Mouse (Mus musculus) midbrain, embryonic 11.5 days (tissue): ENCODE measurements around the gene Btg2. TPM values are rescaled to one million over a fixed set of nuclear protein-coding genes. Genes with fewer than 3 reads are reported as not detected.

Experiments used
- ATAC-seq: fragments of 200-750 bp; cut with Nextera tagmentation; 2 replicates; pipeline ENCODE4 v1.8.0; 2017; ENCODE audit warnings: moderate TSS enrichment, moderate library complexity; ENCODE audit not compliant: low FRiP score
- DNase-seq: peaks from one replicate; pipeline ENCODE4 v3.0.0; 2015; ENCODE audit warnings: low spot score; ENCODE audit errors: missing footprints
- H3K27ac ChIP-seq: fragments of 300-500 bp; sonication (generic); 2 replicates; pipeline ENCODE4 v1.5.1; 2014; ENCODE audit warnings: low read depth, low read length
- H3K27me3 ChIP-seq: fragments of 300-500 bp; sonication (generic); 2 replicates; pipeline ENCODE4 v1.6.1; 2014; ENCODE audit warnings: mild to moderate bottlenecking, low read length, moderate library complexity, mixed read lengths; ENCODE audit not compliant: control insufficient read depth, insufficient read depth
- H3K36me3 ChIP-seq: fragments of 300-500 bp; sonication (generic); 2 replicates; pipeline ENCODE4 v1.6.1; 2014; ENCODE audit warnings: mild to moderate bottlenecking, low read length, moderate library complexity, mixed read lengths; ENCODE audit not compliant: control insufficient read depth, insufficient read depth
- H3K4me1 ChIP-seq: fragments of 300-500 bp; sonication (generic); 2 replicates; pipeline ENCODE4 v1.6.1; 2014; ENCODE audit warnings: low read length; ENCODE audit not compliant: control insufficient read depth, insufficient read depth
- H3K4me2 ChIP-seq: fragments of 300-500 bp; sonication (generic); 2 replicates; pipeline ENCODE4 v1.6.1; 2014; ENCODE audit warnings: mild to moderate bottlenecking, moderate library complexity
- H3K4me3 ChIP-seq: fragments of 300-500 bp; sonication (generic); 2 replicates; pipeline ENCODE4 v1.5.1; 2014; ENCODE audit warnings: low read depth, low read length
- H3K9ac ChIP-seq: fragments of 300-500 bp; sonication (generic); 2 replicates; pipeline ENCODE4 v1.6.1; 2014; ENCODE audit warnings: low read length
- H3K9me3 ChIP-seq: fragments of 300-500 bp; sonication (generic); 2 replicates; pipeline ENCODE4 v1.6.1; 2016; ENCODE audit warnings: low read length; ENCODE audit not compliant: control insufficient read depth
- WGBS: fragments of 180-500 bp; shearing (Covaris S2); extraction: QIAGEN DNeasy Blood & Tissue Kit; methylation state at CpG from one replicate; pipeline ENCODE4 v1.1.7; 2014; 5-methylcytosine and 5-hydroxymethylcytosine counted together
- polyA plus RNA-seq: library from polyadenylated mRNA; unstranded; fragments of >200 nt; fragmentation: Nextera tagmentation; extraction: Ambion mirVana; gene quantifications from 2 replicates; pipeline ENCODE4 v1.2.1, GENCODE M21; 2014

Btg2 gene
- polyA plus RNA-seq, 1 experiment from 2014 or later = 153 TPM

GRCm38 (mm10) chr1:134028161-134028846 is 50.6 kb downstream of the Btg2 start:
- 89% methylated on average over 14 of the region's 14 CpGs for WGBS

GRCm38 (mm10) chr1:134026741-134027140 is 52.2 kb downstream of the Btg2 start:
- no peak overlapping the region for H3K4me2 ChIP-seq
- ATAC-seq (no peak), DNase-seq (no peak)
- H3K4me1 ChIP-seq = no peaks in the 10 kb centered on the region
- H3K36me3 ChIP-seq = no peaks in the 10 kb centered on the region
- no peaks in the 10 kb centered on the region for H3K27me3 ChIP-seq
- no peaks in the 10 kb centered on the region for H3K9me3 ChIP-seq
- H3K27ac ChIP-seq = no peak overlapping the region
- H3K9ac ChIP-seq = no peak overlapping the region
- 91% methylated on average over 9 of the region's 9 CpGs for WGBS
- no peak overlapping the region for H3K4me3 ChIP-seq

More at GRCm38 (mm10) chr1:134028161-134028846, 50.6 kb downstream of the Btg2 start:
- Histone ChIP-seq H3K27ac (no peak overlapping the region), H3K9ac (no peak overlapping the region), H3K4me3 (no peak overlapping the region), H3K36me3 (no peaks in the 10 kb centered on the region), H3K27me3 (no peaks in the 10 kb centered on the region), H3K4me1 (no peaks in the 10 kb centered on the region), H3K9me3 (no peaks in the 10 kb centered on the region), H3K4me2 (no peak overlapping the region)
- DNase-seq (peak; percentile 53), ATAC-seq (no peak)

DNA sequence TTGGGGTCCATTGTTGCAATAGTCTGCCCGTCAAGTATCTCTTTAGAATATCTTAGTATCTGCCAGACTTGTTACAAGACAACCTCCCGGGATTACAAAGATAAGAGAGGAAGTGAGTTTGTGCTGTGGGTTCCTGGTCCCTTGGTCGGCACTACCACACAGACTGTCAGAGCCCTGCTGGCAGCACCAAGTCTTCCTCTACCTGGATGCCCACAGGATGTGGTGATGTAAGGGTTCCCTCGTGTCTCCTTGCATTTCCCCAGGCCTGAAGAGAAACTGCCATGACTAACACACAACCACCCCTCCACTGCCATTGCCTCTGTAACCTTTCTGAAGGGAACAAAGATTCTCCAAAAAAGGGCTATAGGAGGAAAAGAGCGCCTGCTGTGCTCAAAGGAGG is 52.9 kb downstream of the Btg2 start:
- 77% methylated on average over 5 of the region's 5 CpGs for WGBS
- H3K36me3 ChIP-seq = no peaks in the 10 kb centered on the region
- no peak overlapping the region for H3K27ac ChIP-seq
- DNase-seq = no peak
- no peaks in the 10 kb centered on the region for H3K4me1 ChIP-seq
- H3K9me3 ChIP-seq = no peaks in the 10 kb centered on the region
- no peak overlapping the region for H3K4me3 ChIP-seq
- no peaks in the 10 kb centered on the region for H3K27me3 ChIP-seq
- no peak for ATAC-seq
- no peak overlapping the region for H3K9ac ChIP-seq
- no peak overlapping the region for H3K4me2 ChIP-seq

Other genes starting within 250 kb of the Btg2 start
- 1.6 and 1.9 TPM in 2 replicates for gene Optc, start 171.1 kb downstream of the Btg2 start, polyA plus RNA-seq
- gene Prelp, start 157.7 kb downstream of the Btg2 start, polyA plus RNA-seq = 1.1 and 1.7 TPM in 2 replicates
- 5.7 and 6.8 TPM in 2 replicates for gene Fmod, start 41.9 kb downstream of the Btg2 start, polyA plus RNA-seq
- not detected in 2 replicates for gene Chit1, start 32.1 kb upstream of the Btg2 start, polyA plus RNA-seq
- gene Chil1, start 103.1 kb upstream of the Btg2 start, polyA plus RNA-seq = 1.8 and 2.2 TPM in 2 replicates
- gene Mybph, start 114.3 kb upstream of the Btg2 start, polyA plus RNA-seq = 0.12 and 0.22 TPM in 2 replicates
- gene Adora1, start 156.3 kb upstream of the Btg2 start, polyA plus RNA-seq = 0.07 and 0.08 TPM in 2 replicates
- gene Myog, start 210.9 kb upstream of the Btg2 start, polyA plus RNA-seq = not detected in 2 replicates